Mouse (Mus musculus): ENCODE data around the gene Lrrc1.

DNA sequence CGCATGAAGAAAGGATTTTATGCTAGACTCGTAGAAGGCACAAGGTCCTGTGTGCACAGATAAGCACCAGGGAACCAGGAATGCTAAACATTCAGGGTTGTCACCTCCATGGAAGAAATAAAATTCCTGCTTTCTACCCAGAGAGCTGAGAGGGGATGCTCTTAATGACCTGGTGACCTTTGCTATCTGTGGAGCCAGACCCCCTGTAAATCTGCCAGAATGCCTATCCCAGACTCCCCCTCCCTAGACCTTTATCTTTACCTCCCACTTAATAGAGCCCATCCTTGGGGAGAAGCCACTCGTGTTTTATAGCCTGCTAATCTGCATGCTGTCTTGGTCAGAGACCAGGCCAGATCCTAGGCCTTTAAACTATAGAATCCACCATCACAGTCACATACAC is 162.2 kb downstream of the Lrrc1 start:
- TF ChIP-seq CTCF (IDR thresholded peaks at IDR 0.05) (no peak), POLR2A (IDR thresholded peaks at IDR 0.05; ENCODE audit: insufficient read depth, low read depth, low read length) (no peak)

Measured in heart, adult 2 months (tissue).